Mouse (Mus musculus): ENCODE data around the gene Stxbp6.

Stxbp6 gene

DNA sequence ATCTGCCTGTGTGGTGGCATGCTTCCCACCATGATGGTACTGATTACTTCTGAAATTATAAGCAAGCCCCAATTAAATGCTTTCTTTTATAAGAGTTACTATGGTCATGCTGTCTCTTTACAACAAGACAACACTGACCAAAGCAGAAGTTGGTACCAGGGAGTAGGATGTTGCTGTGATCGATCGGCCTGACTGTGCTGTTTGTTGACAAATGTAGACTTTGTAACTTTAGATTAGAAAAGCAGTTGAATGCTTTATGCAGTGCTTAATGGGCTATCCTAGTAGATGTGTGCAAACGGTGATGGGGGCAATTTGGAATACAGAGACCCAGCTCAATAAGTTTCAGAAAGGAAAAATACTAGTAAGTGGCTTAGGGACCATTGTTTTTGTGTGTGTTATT lies 77.6 kb downstream of the Stxbp6 start:
- DNase-seq (ENCODE audit: low read depth, low spot score) = no peak

DNA sequence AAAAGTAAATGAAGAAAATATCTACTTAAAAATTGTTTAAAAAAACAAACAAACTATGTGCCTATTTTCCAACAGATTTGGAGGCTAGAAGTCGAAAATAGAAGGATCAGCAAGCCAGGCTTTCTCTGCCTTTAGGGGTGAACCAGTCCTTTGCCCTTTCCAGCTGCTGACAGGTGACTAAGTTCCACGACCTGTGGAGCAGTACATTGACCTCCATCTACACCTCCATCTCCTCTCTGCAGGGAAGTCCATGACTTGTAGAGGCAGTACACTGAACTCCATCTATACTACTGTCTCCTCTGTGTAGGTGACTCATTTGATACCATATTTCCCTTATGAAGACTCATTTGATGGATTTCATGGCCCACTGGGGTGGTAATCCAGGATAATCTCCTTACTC lies 78.2 kb downstream of the Stxbp6 start:
- no peak for DNase-seq (ENCODE audit: low read depth, low spot score)

DNA sequence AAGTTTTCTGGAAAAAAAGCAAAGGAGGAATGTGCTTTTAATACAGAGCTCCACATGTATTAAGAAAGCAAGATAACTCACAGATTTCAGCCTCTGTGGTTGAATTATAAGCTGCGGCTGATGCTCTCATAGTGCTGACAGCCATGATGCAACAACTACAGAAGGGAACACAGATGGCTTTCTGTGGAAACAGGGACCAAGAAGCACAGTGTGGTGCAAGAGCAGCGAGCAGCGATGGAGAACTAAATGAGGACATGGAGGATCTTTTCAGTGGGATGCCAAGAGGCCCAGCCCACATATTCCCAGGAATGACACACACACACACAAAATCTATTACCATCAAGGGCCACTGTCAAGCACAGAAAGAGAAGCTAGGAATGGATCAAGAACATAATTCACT lies 81.1 kb downstream of the Stxbp6 start:
- DNase-seq (ENCODE audit: low read depth, low spot score) = no peak

DNA sequence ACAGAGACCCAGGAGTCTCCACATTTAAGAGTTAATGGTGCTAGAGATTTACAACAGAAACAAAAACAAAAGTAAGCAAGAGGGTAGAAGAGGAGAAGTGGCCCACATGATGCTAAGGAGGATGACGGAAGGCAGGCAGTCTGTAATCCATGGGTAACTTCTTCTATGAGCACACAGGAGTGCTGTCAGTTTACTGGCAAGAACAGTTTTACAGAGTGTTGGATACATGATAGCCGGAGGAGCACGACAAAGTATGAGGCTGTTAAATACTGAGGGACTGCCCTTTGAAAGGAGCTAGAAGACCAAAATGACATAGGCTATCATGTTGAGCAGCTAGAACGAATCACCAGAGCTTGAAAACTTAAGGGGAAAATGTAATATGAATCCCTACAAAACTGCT lies 81.7 kb downstream of the Stxbp6 start:
- DNase-seq (ENCODE audit: low read depth, low spot score) = no peak

DNA sequence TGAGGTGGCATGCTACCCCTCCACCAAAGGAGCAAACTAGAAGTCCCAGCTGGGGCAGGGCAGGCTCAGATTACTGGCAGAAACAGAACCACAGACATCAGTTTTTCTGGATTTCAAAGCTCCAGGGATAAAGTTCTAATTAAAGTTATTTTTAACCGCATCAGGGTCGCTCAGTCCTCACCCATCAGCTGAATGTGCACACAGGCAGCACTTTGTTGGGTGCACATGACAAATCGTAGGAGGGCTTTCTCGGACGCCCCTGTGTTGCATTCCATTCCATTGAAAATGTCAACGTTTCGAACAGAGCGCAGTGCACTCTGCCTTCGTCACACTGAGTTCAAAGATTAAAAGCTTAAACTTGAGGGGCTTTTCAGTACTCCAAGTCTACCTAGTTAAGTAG lies 84.1 kb downstream of the Stxbp6 start:
- DNase-seq (ENCODE audit: low read depth, low spot score) = no peak

DNA sequence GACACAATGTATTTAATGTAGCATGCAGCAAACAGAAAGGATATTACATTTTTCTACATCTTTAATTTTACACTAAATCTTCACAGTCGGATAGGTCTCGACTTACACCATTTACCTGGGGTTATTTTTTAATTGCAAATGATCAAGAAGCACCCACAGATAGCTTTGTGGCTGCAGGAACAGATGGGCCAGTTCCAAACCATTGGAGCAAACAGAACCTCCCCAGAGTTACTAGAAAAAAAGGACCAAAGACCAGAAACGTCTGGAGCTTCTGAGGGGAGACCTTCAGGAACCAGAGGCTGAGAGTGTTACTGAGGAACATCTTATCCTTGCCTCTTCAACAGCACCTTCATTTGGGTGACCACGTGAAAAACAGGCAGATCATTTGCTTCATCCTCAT lies 85.5 kb downstream of the Stxbp6 start:
- DNase-seq (ENCODE audit: low read depth, low spot score) = no peak

DNA sequence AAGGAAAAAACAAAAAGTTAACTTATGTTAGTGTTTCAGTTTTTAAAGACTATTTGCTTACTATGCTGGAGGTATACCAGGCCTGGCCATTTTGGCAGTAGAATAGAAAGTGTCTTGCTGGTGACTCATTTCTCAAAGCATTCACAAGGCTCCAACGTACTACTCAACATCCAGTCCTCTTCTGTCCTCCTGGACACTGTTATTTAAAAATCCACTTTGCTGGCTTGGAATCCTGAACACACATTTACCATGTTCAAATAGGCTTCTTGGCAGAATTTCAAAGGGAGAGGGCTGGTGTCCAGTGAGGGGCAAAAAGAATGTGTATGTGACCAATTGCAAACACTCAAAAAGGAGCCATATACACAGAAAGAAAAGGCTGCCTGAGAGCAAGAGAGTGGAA lies 86.7 kb downstream of the Stxbp6 start:
- DNase-seq (ENCODE audit: low read depth, low spot score) = no peak

DNA sequence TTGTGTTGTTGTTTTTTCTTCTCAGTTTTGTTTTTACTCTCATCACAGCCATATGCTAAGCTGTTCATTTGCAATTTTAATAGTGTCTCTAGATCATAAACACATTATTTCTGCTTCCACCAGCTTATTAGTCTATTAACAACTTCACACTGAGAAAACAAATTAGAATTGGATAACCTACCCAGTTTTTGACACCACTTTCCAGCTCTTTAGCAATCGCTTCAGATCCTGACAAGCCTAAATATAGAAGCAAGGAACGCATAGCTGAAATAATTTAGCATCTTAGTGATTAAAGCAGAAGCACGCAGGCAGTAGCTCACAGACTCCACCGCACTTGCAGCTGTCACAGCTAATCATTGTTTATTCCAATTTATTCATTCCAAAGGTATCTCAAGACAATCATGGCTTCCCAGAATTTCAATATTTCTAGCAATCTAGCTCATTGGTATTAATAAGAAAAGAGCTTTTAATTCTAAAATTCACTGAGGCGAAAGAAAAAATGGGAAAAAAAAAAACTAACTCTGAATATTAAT lies 95.1 kb downstream of the Stxbp6 start:
- no peak for DNase-seq (ENCODE audit: low read depth, low spot score)

DNA sequence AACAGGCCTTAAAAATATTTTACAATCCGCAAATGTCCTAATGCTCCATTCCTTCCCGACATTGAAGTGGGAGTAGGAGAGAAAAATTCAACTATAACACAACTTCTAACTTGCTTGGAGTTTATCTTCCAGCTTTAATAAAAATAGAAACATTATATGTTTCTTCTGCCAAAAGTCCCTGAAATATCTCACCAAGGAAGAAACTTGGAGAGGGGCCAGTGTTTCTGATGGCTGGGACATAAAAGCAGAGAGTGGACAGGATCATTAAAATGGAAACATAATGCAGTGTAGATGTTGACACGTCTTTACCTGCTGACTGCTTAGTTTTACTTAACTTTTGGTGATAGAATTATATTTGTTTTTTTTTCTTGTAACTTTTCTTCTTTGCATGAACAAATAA lies 99.2 kb downstream of the Stxbp6 start:
- no peak for DNase-seq (ENCODE audit: low read depth, low spot score)

DNA sequence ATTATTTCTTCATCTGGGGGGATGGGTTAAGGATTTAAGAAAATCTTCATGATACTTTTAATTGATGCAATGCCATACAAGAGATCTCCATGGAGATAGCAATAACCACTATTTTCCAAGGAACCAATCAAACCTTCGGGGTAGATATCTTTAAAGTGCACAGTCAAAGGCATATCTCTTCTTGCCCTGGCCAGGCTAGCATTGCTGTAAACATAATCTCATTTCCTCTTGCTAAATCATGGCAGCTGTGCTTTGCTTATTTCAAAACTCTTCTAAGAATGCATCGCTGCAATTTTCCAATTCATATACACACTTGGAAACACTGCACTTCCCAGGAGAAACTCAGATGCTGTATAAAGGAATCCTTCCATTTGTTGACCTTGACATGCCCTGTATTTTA lies 103.0 kb downstream of the Stxbp6 start:
- no peak for DNase-seq (ENCODE audit: low read depth, low spot score)

DNA sequence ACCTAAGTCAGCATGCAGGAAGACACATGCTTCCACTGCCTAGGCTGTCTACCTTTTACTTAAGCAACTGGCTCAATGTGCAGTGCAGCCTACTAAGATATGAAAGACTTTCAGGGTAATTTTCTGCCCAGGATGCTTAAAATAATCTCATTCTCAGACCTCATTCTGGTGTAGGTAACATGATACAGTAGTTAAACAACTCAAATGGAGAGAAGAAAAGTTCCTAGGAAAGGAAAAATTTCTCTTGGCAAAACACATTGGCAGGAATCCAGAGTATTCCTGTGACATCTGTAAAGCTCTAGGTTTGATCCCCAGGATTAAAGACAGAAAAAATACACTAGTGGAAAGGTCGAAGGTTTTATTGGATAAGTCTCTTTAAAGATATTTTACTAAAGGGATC lies 107.1 kb downstream of the Stxbp6 start:
- no peak for DNase-seq (ENCODE audit: low read depth, low spot score)

DNA sequence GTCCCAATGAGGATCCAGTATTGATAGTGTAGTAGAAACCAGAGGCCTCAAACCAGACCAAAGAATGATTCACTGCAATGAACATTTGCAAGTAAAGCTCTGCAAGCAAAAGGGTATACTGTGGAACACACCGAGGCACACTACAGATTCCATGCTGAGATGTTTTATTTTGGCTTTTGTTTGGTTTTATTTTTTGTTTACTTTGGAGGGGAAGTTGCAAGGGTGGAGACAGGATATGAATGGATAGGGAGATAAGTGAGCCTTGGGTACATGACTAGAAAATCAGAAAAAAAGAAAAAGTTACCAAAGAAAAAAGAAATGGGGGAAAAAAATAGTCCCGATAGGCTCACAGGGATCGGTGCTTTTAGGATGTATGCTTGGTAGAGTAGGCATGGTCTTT lies 117.0 kb downstream of the Stxbp6 start:
- DNase-seq (ENCODE audit: low read depth, low spot score) = no peak

DNA sequence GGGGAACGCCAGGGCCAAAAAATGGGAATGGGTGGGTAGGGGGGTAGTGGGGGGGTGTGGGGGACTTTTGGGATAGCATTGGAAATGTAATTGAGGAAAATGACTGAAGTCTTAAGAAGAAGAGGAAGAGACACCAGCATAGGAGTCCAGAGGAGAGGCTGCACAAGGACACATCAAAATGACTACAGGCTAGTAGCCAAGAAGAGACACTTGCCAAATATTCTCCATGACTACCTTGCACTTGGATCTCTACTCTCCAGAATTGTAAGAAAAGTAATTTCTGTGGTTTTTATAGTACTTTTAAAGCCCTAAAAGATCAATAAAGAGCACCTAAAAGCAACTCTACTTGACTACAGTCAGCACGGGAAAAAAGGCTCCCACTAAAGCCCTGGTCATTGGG lies 121.4 kb downstream of the Stxbp6 start:
- DNase-seq (ENCODE audit: low read depth, low spot score) = no peak

DNA sequence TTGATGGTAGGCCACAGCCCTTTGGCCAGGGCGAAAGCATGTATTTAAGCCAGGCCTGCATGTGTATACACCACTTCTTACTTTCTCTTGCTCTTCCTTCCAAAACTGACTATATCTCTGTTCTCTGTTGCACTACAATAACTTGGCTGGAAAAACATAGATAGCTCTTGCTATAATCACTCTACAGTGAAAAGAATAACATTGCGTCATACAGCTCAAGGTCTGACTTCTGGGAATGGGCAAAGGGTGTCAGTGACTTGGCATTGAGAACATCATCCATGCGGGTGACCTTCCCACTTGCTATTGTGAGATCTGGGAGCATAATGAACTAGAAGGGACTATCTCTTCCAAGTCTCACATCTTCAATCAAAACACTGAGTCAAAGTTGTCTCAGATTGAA lies 122.4 kb downstream of the Stxbp6 start:
- no peak for DNase-seq (ENCODE audit: low read depth, low spot score)

DNA sequence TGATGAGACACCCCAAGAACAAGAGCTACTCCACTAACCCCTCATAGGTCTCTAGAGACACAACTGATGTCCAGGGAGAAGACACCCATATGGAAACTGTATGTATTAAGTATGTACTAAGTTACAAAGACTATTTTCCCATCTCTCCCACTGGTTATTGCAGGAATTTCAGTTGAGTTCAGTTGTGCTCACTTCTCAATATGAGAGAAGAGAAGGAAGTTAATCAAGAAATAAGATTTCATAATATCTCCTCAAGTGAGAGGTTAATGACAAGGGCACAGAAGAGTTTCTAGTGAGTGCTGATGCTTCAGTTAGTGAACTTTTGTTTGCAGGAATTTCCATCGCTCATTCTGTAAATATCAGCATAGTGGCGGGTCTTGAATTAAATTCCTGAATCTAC lies 124.0 kb downstream of the Stxbp6 start:
- DNase-seq (ENCODE audit: low read depth, low spot score) = no peak

DNA sequence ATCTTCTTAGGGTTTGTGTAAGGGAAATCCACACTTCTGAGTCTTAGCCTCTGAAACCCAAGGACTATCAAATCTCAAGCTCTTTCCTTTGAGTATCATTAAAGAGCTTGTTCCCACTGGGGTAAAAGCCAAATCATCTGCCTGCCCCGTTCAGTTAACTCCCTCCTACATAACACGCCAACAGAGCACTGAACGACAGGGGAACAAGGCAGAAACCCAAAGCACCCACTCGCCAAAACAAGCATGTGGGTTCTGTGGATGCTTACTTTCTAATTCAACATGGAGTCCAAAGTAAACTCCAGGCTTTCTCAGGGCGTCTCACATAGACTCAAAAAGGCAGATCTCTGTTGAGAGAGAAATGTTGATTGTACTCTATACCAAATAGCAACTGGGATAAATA lies 126.7 kb downstream of the Stxbp6 start:
- no peak for DNase-seq (ENCODE audit: low read depth, low spot score)

DNA sequence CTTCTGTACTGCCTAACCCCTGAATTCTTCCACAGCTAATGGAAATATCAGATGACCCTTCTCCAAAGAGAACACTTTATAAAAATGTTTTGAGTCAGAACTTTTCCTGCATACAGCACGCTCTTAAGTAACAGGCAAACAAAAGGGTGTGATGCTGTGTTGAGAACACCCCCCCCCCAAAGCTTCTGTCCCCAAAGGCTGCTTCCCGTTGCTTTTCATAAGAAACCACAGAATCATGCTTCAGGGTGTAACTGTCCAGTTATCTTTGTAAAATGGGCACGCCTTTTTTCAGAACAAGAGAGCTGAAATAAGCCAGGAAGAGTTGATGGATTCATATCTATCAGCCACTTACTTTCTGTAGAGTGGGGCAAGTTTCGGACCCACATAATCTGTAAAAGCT lies 134.2 kb downstream of the Stxbp6 start:
- DNase-seq (ENCODE audit: low read depth, low spot score) = no peak

DNA sequence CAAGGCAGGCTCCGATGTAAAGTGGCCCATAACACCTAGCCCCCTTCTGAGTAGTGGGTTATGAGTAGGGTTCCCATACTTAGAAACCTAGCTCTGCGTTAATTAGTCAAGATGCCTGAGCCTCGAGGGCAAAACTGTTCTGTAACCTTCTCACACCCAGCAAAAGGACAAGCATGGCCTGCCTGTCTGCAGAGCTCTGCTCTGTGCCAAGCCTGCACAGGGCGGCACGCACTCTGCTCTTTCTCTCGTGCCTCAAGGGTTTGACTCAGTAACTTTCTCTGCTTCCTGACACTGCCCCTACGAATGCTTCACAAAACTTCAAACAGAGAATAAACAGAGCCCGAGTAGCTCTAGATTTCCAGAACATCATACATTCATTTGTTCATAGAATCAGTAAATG lies 135.4 kb downstream of the Stxbp6 start:
- no peak for DNase-seq (ENCODE audit: low read depth, low spot score)

DNA sequence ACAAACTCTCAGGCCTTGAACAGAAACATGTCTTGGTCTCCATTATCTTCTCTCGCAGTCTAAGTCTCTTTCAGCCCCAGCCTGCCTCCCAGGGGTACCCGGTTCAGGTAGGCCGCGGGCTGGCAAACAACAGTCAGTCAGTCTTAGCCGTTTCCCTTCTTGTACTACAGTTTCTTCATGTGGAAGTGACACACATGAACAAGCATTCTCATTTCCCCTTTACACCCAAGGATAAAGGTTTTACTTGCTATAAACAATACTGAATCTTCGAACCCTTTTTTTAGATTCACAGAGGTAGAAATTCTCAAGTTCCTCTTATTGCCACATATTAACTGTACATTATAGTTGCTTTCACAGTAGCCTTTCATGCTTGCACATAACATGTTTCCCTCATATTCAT lies 141.6 kb downstream of the Stxbp6 start:
- no peak for DNase-seq (ENCODE audit: low read depth, low spot score)

DNA sequence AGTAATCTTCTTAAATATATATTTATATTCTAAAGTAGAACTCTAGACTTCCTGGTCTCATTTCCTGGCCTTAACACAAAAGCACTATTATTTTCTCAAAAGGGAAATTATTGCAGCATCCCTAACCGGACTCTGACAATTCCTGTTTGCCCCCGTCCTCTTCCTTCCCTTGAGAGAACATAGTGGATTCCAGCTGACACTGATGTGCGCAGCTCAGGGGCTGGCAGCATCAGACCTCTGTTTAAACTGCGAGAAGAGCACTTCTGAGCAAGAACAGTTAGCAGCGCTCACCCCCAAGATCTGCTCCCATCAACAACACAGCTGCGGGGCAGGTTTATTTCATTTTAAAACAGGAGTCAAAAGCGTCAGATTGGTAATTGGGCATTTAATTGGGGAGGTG lies 142.8 kb downstream of the Stxbp6 start:
- no peak for DNase-seq (ENCODE audit: low read depth, low spot score)

DNA sequence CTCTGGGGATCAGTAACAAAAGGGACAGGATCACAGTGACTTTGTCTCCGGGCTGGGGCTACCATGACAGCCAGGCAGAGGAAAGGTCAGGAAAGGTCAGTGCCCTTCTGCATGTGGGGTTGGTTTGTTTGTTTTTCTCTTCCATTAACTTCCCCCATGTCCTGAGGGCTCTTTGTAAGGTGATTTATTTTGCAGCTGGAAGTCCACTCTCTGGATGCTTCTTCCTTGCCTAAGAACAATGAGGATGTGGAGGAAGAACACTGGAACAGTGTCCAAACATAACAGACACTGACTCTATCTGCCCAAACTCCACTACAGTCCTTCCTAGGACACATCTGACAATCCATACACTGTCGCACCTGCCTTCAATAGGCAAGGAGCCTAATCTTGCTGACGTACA lies 146.1 kb downstream of the Stxbp6 start:
- DNase-seq (ENCODE audit: low read depth, low spot score) = peak; percentile 9

DNA sequence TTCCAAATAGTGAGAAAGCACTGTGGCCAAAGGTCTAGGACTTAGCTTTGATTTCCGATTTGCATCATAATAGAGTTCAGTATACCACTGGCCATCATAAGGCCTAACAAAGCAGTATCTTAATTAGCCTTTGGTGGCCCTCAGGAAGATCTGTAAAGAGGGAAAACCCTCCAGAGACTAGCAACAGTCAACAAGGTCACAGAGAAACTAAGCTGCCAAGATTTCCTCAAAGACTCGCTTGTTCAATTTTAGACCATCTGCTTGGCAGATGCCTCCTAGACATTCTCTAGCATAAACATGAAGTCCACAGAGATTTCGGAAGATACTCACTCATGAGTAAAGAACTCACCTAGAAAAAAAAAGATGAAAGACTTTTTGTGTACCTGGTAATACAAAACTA lies 148.6 kb downstream of the Stxbp6 start:
- DNase-seq (ENCODE audit: low read depth, low spot score) = no peak

DNA sequence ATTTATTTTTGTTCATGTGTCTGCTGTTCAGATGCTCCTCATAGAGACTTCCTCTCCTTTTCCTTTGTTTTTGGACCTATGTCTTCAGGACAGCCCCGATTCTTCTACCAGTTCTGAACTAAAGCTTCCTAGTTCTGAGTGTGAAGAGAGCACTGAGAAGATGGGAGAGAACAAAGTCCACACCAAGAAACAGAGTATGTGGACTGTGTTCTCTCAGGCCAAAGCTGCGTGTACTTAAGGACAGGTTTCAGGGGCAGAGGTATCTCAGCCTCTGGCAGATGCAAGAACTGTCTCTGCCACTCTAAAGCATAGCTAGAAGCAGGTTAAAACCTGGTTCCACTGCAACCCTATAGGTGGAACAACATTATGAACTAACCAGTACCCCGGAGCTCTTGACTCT lies 151.2 kb downstream of the Stxbp6 start:
- no peak for DNase-seq (ENCODE audit: low read depth, low spot score)

DNA sequence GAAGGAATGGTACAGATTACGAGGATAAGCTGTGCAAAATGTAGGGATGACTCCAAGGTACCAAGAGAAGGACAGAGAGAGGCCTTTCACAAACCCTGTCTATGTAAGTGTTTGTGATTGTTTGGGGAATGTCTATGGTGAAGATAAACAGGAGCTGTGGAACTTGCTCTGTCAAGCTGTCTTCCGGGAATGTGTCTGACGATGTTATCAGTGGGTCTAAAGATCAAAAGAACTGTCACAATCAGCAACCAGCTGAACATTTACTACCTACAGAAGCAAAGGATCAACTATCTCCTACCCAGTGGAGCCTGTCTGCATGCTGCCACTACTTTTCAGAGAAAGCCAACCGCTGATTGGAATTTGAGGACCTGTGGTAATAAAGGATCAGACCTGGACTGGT lies 152.3 kb downstream of the Stxbp6 start:
- DNase-seq (ENCODE audit: low read depth, low spot score) = no peak

DNA sequence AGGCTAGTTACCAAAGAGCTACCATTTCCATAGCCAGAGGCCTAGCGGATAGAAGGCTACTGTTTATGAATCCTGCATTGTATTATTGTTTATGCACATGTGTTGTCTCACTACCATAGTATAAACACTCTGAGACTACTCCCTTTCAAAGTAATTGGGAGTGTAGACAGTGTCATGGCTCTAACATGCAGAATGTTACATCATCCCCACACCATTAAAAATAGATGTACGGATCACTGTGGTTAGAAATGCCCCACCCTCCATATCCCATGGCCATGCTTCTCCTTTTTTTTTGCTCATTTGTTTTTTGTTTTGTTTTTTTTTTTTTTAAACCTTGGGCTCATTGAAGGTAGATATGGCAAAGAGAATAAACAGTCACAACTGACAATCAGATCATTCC lies 154.9 kb downstream of the Stxbp6 start:
- no peak for DNase-seq (ENCODE audit: low read depth, low spot score)

All from embryo, embryonic 11.5 days (tissue).